Mouse (Mus musculus) erythroblast, embryonic 14.5 days (primary cell): ENCODE measurements around the gene Sncb. TPM values are rescaled to one million over a fixed set of nuclear protein-coding genes. Genes with fewer than 3 reads are reported as not detected.

Experiments
- H3K27me3 ChIP-seq: 2 replicates; pipeline ENCODE4 v1.6.1; 2012; ENCODE audit warnings: inconsistent platforms; ENCODE audit not compliant: control insufficient read depth
- H3K36me3 ChIP-seq: 2 replicates; pipeline ENCODE4 v1.6.1; 2012; ENCODE audit warnings: mild to moderate bottlenecking, inconsistent platforms; ENCODE audit not compliant: control insufficient read depth
- H3K4me1 ChIP-seq: 2 replicates; pipeline ENCODE4 v1.6.1; 2012; ENCODE audit warnings: inconsistent platforms; ENCODE audit not compliant: control insufficient read depth
- H3K4me3 ChIP-seq: replicated peaks from 2 replicates; pipeline ENCODE3; 2012; ENCODE audit warnings: moderate library complexity, mild to moderate bottlenecking, inconsistent platforms
- H3K9me3 ChIP-seq: 2 replicates; pipeline ENCODE4 v1.6.1; 2012; ENCODE audit warnings: low read length, inconsistent platforms, mixed read lengths; ENCODE audit not compliant: control insufficient read depth
- GATA1 ChIP-seq: IDR thresholded peaks from 2 replicates; pipeline ENCODE4 v1.6.1; 2012; ENCODE audit warnings: low read length, inconsistent platforms, mixed read lengths
- TAL1 ChIP-seq: IDR thresholded peaks from 3 replicates; pipeline ENCODE4 v1.6.1; 2012; ENCODE audit warnings: low read length, inconsistent platforms, mixed read lengths
- polyA plus RNA-seq: library from polyadenylated mRNA; stranded (reverse); fragments of >175 nt; gene quantifications from 2 replicates; pipeline ENCODE4 v1.2.3, GENCODE M21; 2012

The Sncb gene
- polyA plus RNA-seq, 1 experiment, result not detected

- no peak for TF ChIP-seq GATA1
- no peak for TF ChIP-seq TAL1
- peaks cover 4% of the 10 kb centered on the region; the same call in 1 of the 2 replicates for H3K36me3 ChIP-seq
- no peaks in the 10 kb centered on the region for H3K4me1 ChIP-seq
- H3K4me3 ChIP-seq, result no peak overlapping the region
- H3K9me3 ChIP-seq, result peaks cover 7% of the 10 kb centered on the region
- H3K27me3 ChIP-seq, result no peaks in the 10 kb centered on the region
These were observed 52.0 kb downstream of the Sncb start for GRCm38 (mm10) chr13:54714393-54714792.

- Histone ChIP-seq H3K27me3 (no peaks in the 10 kb centered on the region), H3K9me3 (peaks cover 7% of the 10 kb centered on the region), H3K4me3 (no peak overlapping the region), H3K4me1 (no peaks in the 10 kb centered on the region), H3K36me3 (no peaks in the 10 kb centered on the region)
- TF ChIP-seq GATA1 (no peak), TAL1 (no peak)
These were observed 55.5 kb downstream of the Sncb start for GRCm38 (mm10) chr13:54710866-54711265.

Other genes with a start within 250 kb of the Sncb start
- gene 4833439L19Rik, start 201.2 kb downstream of the Sncb start, polyA plus RNA-seq, result 2.7 and 3.4 TPM in 2 replicates
- 0.08 TPM in 1 of 2 replicates, not detected in the other for gene Arl10, start 191.6 kb downstream of the Sncb start, polyA plus RNA-seq
- gene Nop16, start 176.5 kb downstream of the Sncb start, polyA plus RNA-seq, result 0.77 and 1.7 TPM in 2 replicates
- 3.8 and 14.7 TPM in 2 replicates for gene Higd2a, start 176.4 kb downstream of the Sncb start, polyA plus RNA-seq
- gene Cltb, start 155.3 kb downstream of the Sncb start, polyA plus RNA-seq, result 46.7 and 79.0 TPM in 2 replicates
- 1.3 and 1.5 TPM in 2 replicates for gene Faf2, start 144.8 kb downstream of the Sncb start, polyA plus RNA-seq
- 20.2 and 23.6 TPM in 2 replicates for gene Rnf44, start 72.7 kb downstream of the Sncb start, polyA plus RNA-seq
- gene Cdhr2, start 65.1 kb downstream of the Sncb start, polyA plus RNA-seq, result 0.03 TPM in 1 of 2 replicates, not detected in the other
- gene Gprin1, start 16.7 kb downstream of the Sncb start, polyA plus RNA-seq, result not detected in 2 replicates
- not detected in 2 replicates for gene Eif4e1b, start 17.4 kb upstream of the Sncb start, polyA plus RNA-seq
- gene Tspan17, start 22.8 kb upstream of the Sncb start, polyA plus RNA-seq, result not detected in 2 replicates
- gene Unc5a, start 182.8 kb upstream of the Sncb start, polyA plus RNA-seq, result not detected in 2 replicates